Mouse (Mus musculus): ENCODE results near the gene Cdcp1. TPM values are rescaled to one million over a fixed set of nuclear protein-coding genes. Genes with fewer than 3 reads are reported as not detected.

Gene Cdcp1
- polyA plus RNA-seq, 1 experiment = not detected

DNA sequence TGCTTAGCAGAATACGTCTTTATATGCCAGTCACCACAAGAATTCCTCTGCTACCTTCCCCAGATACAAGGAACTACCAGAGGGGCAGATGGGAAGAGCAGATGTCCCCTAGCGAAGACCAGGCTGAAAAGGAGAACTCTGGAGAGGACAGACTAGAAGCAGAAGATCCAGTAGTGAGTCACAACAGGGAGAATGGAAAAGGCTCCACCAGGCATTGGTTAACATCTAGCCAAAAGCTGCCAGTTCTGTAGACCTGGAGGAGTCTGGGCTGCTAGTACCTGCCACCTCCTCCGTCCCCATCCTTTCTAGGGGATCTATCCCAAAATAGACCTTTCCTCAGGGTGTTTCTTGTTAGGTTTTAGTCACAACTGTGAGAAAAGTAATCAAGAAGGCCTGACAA is 39.9 kb upstream of the Cdcp1 start:
- H3ac ChIP-seq (ENCODE audit: control insufficient read depth, insufficient read length) = no peak overlapping the region
- no peak overlapping the region for H3K4me3 ChIP-seq
- no peaks in the 10 kb centered on the region for H3K27me3 ChIP-seq (ENCODE audit: control insufficient read depth, insufficient read depth, insufficient read length)
- no peak overlapping the region for H3K4me2 ChIP-seq (ENCODE audit: low read depth)
- H3K36me3 ChIP-seq (ENCODE audit: control insufficient read depth, insufficient read depth) = no peaks in the 10 kb centered on the region
- no peak for TF ChIP-seq CEBPB (IDR thresholded peaks at IDR 0.05; ENCODE audit: insufficient read depth, poor library complexity, severe bottlenecking)
- no peak for TF ChIP-seq E2F4 (IDR thresholded peaks at IDR 0.05; ENCODE audit: insufficient read depth)
- TF ChIP-seq REST (IDR thresholded peaks at IDR 0.05; ENCODE audit: insufficient read depth, insufficient read length) = no peak
- TF ChIP-seq TCF12 (IDR thresholded peaks at IDR 0.05; ENCODE audit: insufficient read depth, poor library complexity, severe bottlenecking) = no peak
- no peak for TF ChIP-seq USF1 (IDR thresholded peaks at IDR 0.05; ENCODE audit: low read depth)
- no peak for TF ChIP-seq POLR2AphosphoS2 (IDR thresholded peaks at IDR 0.05; ENCODE audit: insufficient read length, low read depth)
- TF ChIP-seq POLR2A (IDR thresholded peaks at IDR 0.05; ENCODE audit: insufficient read length, low read depth) = no peak
- no peak for TF ChIP-seq MYOG (IDR thresholded peaks at IDR 0.05; ENCODE audit: control insufficient read depth in 1 of 3, insufficient read depth in 1 of 3, insufficient read length in 2 of 3, low read depth in 2 of 3)
- no peak for TF ChIP-seq SRF (IDR thresholded peaks at IDR 0.05; ENCODE audit: control insufficient read depth, insufficient read length, low read depth)
- TF ChIP-seq TCF3 (IDR thresholded peaks at IDR 0.05; ENCODE audit: insufficient read length, low read depth) = no peak
- no peak for TF ChIP-seq MAX (IDR thresholded peaks at IDR 0.05; ENCODE audit: low read depth)
- TF ChIP-seq MYOD1 (IDR thresholded peaks at IDR 0.05; ENCODE audit: control insufficient read depth in 1 of 3, insufficient read length in 2 of 3, low read depth in 2 of 3) = no peak
- no peaks in the 10 kb centered on the region for H3K79me2 ChIP-seq (ENCODE audit: control insufficient read depth, insufficient read depth)

- no peaks in the 10 kb centered on the region for H3K27me3 ChIP-seq (ENCODE audit: control insufficient read depth, insufficient read depth, insufficient read length)
- H3K4me2 ChIP-seq (ENCODE audit: low read depth) = no peak overlapping the region
- no peaks in the 10 kb centered on the region for H3K79me2 ChIP-seq (ENCODE audit: control insufficient read depth, insufficient read depth)
- H3ac ChIP-seq (ENCODE audit: control insufficient read depth, insufficient read length) = no peak overlapping the region
- H3K4me3 ChIP-seq = no peak overlapping the region
- TF ChIP-seq TCF12 (IDR thresholded peaks at IDR 0.05; ENCODE audit: insufficient read depth, poor library complexity, severe bottlenecking) = no peak
- no peaks in the 10 kb centered on the region for H3K36me3 ChIP-seq (ENCODE audit: control insufficient read depth, insufficient read depth)
These were observed 32.2 kb upstream of the Cdcp1 start for GRCm38 (mm10) chr9:123247992-123248391.

GRCm38 (mm10) chr9:123245146-123245545 is 29.3 kb upstream of the Cdcp1 start:
- no peak overlapping the region for H3K4me3 ChIP-seq
- no peaks in the 10 kb centered on the region for H3K36me3 ChIP-seq (ENCODE audit: control insufficient read depth, insufficient read depth)
- TF ChIP-seq POLR2A (IDR thresholded peaks at IDR 0.05; ENCODE audit: insufficient read length, low read depth) (no peak), MYOD1 (IDR thresholded peaks at IDR 0.05; ENCODE audit: control insufficient read depth in 1 of 3, insufficient read length in 2 of 3, low read depth in 2 of 3) (no peak), CEBPB (IDR thresholded peaks at IDR 0.05; ENCODE audit: insufficient read depth, poor library complexity, severe bottlenecking) (no peak), USF1 (IDR thresholded peaks at IDR 0.05; ENCODE audit: low read depth) (no peak), MAX (IDR thresholded peaks at IDR 0.05; ENCODE audit: low read depth) (no peak)
- no peaks in the 10 kb centered on the region for H3K79me2 ChIP-seq (ENCODE audit: control insufficient read depth, insufficient read depth)
- H3K4me2 ChIP-seq (ENCODE audit: low read depth) = no peak overlapping the region
- H3K27me3 ChIP-seq (ENCODE audit: control insufficient read depth, insufficient read depth, insufficient read length) = no peaks in the 10 kb centered on the region
- H3ac ChIP-seq (ENCODE audit: control insufficient read depth, insufficient read length) = no peak overlapping the region

DNA sequence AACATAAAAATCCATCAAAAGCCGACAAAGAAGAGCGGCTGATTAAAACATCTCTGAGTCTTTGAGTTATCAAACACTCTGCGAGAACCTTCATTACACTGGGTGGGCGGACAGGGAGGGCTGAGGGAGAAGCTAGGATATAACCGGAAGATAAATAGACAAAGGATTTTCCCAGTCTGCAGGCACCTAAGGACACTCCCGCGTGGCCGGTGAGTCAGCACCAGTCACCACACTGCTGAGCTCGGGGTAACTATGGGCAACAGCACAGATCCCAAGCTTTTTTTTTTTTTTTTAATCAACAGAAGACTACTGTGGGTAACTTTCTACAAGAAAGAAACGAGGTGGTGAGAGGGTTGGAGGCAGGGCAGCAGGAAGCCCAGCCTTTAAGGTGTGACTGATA is 28.1 kb upstream of the Cdcp1 start:
- Histone ChIP-seq H3ac (ENCODE audit: control insufficient read depth, insufficient read length) (no peak overlapping the region), H3K79me2 (ENCODE audit: control insufficient read depth, insufficient read depth) (no peaks in the 10 kb centered on the region), H3K27me3 (ENCODE audit: control insufficient read depth, insufficient read depth, insufficient read length) (no peaks in the 10 kb centered on the region), H3K4me2 (ENCODE audit: low read depth) (peak overlapping the region; percentile 58), H3K36me3 (ENCODE audit: control insufficient read depth, insufficient read depth) (no peaks in the 10 kb centered on the region), H3K4me3 (no peak overlapping the region)
- no peak for TF ChIP-seq MYOG (IDR thresholded peaks at IDR 0.05; ENCODE audit: control insufficient read depth in 1 of 3, insufficient read depth in 1 of 3, insufficient read length in 2 of 3, low read depth in 2 of 3)
- TF ChIP-seq POLR2A (IDR thresholded peaks at IDR 0.05; ENCODE audit: insufficient read length, low read depth) = no peak
- TF ChIP-seq SRF (IDR thresholded peaks at IDR 0.05; ENCODE audit: control insufficient read depth, insufficient read length, low read depth) = no peak
- TF ChIP-seq USF1 (IDR thresholded peaks at IDR 0.05; ENCODE audit: low read depth) = no peak
- TF ChIP-seq MAX (IDR thresholded peaks at IDR 0.05; ENCODE audit: low read depth) = no peak
- no peak for TF ChIP-seq POLR2AphosphoS2 (IDR thresholded peaks at IDR 0.05; ENCODE audit: insufficient read length, low read depth)

- Histone ChIP-seq H3K36me3 (ENCODE audit: control insufficient read depth, insufficient read depth) (no peaks in the 10 kb centered on the region), H3K27me3 (ENCODE audit: control insufficient read depth, insufficient read depth, insufficient read length) (no peaks in the 10 kb centered on the region), H3K79me2 (ENCODE audit: control insufficient read depth, insufficient read depth) (no peaks in the 10 kb centered on the region), H3ac (ENCODE audit: control insufficient read depth, insufficient read length) (no peak overlapping the region), H3K4me3 (no peak overlapping the region), H3K4me2 (ENCODE audit: low read depth) (no peak overlapping the region)
- no peak for TF ChIP-seq POLR2AphosphoS2 (IDR thresholded peaks at IDR 0.05; ENCODE audit: insufficient read length, low read depth)
- TF ChIP-seq MYOD1 (IDR thresholded peaks at IDR 0.05; ENCODE audit: control insufficient read depth in 1 of 3, insufficient read length in 2 of 3, low read depth in 2 of 3) = no peak
- TF ChIP-seq E2F4 (IDR thresholded peaks at IDR 0.05; ENCODE audit: insufficient read depth) = no peak
- no peak for TF ChIP-seq MYOG (IDR thresholded peaks at IDR 0.05; ENCODE audit: control insufficient read depth in 1 of 3, insufficient read depth in 1 of 3, insufficient read length in 2 of 3, low read depth in 2 of 3)
- TF ChIP-seq POLR2A (IDR thresholded peaks at IDR 0.05; ENCODE audit: insufficient read length, low read depth) = no peak
- no peak for TF ChIP-seq MAX (IDR thresholded peaks at IDR 0.05; ENCODE audit: low read depth)
- no peak for TF ChIP-seq TCF12 (IDR thresholded peaks at IDR 0.05; ENCODE audit: insufficient read depth, poor library complexity, severe bottlenecking)
- no peak for TF ChIP-seq USF1 (IDR thresholded peaks at IDR 0.05; ENCODE audit: low read depth)
These were observed 25.4 kb upstream of the Cdcp1 start for GRCm38 (mm10) chr9:123241191-123241590.
